Mouse (Mus musculus): ENCODE measurements around the gene Klf15. TPM values are rescaled to one million over a fixed set of nuclear protein-coding genes. Genes with fewer than 3 reads are reported as not detected.
A peak's percentile ranks its signal among the peaks of the same experiment; 100 is the strongest.

Gene Klf15
- total RNA-seq, 2 experiments from 2014 or later, result 32.2 to 52.2 TPM

DNA sequence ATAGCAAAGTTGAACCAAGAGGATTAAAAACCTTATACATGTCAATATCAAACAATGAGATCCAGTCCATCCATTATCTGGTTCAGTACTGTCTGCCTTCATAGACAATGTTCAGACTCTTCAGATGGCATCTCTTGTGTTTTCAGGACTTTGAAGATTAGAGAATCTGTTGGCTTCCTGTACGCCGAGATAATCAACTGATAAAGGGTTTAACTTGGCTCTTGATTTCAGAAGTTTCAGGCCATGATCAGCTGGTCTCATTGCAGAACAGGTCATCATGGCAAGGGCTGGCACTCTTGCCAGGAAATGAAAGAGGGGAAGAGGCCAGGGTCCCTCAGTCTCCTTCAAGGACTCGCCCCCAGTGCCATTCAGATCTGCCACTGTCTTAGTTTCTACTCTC, 27.2 kb downstream of the Klf15 start:
- no peak for DNase-seq (ENCODE audit: low spot score in 2 of 2)

DNA sequence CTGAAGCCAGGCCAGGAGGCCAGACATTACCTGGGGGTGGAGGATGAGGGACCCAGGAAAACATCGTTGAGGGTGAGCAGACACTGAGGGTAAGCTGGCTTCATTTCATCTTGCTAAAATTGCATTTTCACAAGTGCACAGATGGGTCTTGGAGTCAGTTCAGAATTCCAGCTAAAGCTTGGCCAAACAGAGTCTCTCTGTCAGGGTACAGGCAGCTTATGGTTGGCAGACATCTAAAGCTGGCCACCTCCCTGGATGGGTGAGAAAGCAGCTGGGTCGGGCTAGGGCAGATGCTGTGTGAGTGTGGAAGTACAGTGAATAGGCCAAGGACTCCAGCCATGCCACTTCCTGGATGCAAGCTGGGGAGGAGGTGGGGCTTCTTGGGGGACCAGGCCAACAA, 28.6 kb downstream of the Klf15 start:
- DNase-seq (ENCODE audit: low spot score in 2 of 2), result no peak

DNA sequence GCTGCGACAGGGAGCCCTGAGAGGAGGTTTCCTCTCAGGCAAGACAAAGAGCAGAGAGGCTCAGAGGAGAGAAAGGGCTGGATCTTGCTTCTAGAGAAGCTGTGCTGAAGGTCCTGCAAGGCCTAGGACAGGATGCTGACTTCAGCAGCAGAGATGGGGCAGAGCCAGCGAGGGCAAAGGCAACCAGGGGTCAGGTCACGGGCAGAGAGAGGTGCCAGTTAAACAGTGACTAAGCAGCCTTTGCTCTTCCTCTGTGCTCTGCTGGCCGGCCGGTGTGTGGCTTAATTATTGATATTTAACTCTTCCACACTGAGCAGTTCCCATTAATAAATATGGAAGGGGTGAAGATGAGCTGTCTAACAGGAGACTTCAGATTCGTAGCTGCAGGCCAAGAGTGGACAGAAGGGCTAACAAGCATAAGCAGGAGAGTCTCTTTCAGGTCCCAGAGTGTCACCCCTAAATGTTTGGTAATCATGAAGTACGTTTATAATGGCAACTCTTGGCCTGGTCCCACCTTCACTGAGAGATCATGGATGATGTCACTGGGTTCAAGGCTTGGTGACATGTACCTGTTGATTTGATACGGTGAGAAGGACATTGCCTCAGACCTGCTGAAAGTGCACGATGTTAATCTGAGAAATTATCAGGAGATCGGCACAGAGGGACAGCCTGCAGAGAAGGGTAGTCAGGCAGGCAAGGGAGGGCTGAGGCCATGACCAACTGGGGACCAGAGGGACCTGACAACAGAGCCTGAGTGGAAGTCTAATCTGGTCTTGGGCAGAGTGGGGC, 29.8 kb downstream of the Klf15 start:
- DNase-seq (ENCODE audit: low spot score in 2 of 2), result no peak

DNA sequence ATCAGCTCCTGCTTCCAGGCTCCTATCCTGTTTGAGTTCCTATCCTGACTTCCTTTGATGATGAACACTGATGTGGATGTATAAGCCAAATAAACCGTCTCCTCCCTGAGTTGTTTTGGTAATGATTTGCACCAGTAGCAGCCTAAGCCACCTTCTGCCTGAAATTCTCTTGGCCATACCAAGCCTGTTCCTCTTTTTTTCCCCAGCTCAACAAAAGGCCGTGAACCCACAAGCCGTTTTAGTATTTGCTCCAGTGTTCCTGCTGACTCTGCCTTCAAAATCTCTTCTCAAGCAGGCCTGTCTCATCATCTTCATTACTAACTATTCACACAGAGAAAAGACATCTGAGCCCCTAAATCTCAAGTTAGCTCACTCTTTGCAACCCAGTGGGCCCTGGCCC, 31.8 kb downstream of the Klf15 start:
- DNase-seq (ENCODE audit: low spot score in 2 of 2), result no peak

DNA sequence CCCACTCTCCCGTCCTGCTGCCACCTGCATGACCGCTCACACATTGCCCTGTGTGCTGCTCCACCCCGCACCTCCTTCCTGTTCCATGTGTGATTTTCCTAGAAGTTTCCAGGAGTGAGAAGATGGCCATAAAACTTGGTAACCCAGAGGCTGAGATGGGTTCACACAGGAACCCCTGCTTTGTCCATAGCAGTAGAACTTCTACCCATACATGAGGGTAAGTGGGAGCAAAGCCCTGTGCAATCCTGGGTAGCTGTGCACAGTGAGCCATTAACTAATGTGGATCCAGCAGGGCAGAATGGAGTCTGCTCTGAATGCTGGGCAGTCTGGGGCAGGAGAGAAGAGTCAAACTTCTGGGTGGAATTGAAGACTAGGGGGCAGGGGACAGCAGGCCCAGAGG, 32.2 kb downstream of the Klf15 start:
- no peak for DNase-seq (ENCODE audit: low spot score in 2 of 2)

DNA sequence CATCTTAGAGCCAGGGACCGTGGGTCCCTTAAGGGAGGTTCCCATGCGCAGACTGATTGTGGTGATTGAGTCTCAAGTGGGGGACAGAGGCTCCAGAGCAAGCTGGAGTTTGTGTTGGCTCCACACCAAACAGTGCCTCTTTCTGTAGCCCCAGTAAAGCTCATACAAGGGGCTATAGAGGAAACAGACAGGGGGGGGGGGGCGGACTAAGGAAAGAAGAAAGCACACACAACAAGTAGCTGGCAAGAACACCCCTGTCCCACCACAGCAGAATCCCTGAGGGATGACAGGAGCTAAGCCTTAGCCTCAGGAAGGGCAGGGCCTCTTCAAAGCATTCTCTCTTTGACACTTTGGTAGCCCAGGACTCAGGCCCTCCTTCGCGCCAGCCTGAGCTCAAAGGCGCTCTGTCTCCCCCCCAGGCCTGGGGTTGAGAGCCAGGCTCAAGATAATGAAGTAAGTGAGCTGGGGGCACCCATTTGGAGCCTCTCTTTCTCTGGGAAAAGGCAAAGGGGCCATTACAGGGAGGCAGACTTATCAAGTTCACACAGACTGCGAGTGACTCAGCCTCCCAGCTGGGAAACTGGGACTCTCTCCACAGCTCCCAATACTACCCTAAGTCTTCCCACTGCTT, 33.0 kb downstream of the Klf15 start:
- no peak for DNase-seq (ENCODE audit: low spot score in 2 of 2)

DNA sequence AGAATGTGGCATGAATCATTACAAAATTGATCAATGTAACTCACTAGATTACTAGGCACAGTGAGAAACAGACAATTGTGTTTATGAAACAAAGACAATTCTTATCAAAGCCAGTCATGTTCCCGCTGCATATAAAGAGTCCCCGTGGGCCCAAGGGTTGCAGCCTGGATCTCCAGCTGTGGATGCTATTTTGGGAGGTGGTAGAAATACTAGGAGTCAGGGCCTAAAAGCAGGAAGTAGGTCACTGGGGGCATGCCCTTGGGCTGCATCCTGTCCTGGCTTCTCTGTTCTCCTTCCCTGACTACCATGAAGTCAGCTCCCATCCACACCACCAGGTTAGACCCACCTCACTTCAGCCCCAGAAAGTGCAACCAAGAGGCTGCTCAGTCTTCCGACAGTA, 33.8 kb downstream of the Klf15 start:
- DNase-seq (ENCODE audit: low spot score in 2 of 2), result no peak

DNA sequence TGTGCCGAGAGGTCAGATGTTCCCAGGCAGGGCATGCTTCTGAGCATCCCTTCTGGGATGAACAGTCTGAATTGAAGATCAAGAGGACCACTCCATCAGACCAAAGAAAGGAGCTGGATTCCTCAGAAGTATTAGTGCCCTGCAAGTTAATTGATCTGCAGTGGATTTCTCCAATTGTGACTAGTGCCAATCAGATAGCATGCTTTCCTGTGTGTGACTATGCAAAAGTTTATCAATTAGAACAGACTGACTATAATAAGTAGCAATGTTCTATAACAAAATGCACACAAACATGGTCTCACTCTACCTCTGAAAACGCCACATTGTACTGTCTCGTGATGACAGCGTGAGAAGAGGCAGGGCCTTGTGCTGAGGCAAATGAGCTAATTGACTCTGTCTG, 37.1 kb downstream of the Klf15 start:
- DNase-seq (ENCODE audit: low spot score in 2 of 2), result no peak

DNA sequence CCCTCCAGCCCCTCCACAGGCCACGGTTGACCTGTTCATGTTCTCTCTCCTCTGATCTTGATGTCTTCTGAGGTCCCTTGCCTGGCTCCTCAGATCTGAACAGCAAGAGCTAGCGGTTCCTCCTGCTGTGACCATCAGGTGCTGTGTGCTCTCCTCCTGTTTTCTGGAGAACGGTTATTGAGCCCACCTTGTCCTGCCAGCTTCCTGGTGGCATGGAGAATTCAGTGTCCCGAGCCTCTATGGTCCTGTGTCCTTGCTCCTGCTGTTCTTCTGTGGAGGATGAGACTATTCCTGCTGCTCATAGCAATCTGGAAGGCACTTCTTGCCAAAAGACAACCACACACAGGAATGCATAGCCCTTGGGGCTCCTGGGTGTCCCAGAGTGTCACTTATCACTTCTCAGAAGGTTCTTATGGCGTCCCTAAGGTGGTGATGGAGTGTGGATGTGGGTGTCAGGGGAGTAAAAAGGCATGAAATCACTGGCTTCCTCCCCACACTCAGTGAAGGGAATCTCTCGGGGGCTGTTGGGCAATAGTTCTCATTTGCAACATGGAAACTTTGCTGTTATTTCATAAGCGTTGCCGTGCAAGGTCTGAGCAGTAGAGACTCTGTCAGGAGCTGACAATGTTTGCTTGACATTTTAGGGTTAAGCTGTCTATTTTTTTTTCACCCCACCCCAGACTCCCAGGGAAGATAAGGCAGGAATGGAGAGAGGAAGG, 39.0 kb downstream of the Klf15 start:
- no peak for DNase-seq (ENCODE audit: low spot score in 2 of 2)

DNA sequence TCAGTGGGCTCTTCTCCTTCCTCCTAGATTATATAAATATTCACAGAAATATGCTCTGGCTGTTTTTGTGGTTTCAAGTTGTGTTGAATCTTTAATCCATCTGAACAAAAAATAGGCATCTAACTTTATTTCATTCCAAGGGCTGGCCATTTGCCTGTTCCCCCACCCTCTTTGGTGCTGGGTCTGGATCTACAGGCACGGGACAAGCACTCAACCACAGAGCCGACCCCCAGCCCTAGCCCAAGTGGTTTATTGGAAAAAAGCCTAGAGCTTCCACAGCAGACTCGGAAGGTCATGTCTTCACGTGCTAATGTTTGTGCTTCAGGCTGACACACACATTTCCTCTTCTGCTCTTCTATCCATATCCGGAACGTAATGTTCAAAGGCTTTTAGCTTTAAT, 43.5 kb downstream of the Klf15 start:
- no peak for DNase-seq (ENCODE audit: low spot score in 2 of 2)

DNA sequence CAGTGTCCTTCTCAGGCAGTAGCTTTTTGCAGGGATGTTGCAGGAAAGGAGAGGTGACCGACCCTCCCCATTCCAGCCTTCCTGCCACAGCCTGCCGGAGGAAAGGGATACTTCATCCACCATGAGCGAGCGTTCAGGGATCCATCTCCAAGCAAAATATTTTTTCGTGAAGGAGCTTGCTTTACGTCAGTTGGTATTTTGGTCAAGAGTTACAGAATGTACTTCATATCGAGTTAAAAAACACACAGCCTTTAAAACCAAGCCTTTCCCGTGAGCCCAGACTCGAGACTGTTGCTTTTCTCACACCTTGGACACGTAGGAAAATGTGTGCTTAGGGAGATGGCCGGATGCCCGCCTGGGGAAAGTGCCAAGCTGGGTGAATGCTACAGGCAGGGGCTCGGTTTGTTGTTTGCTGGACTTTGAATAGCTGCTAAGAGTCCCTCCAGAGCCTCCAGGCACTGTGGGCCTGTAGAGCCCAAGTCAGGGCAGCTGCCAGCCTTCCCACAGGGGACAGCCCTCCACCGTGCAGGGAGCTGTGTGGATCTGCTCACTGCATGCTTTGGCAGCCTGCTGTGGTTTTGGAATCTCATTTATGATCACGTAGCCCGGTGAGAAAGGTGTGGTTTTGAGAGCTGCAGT, 44.4 kb downstream of the Klf15 start:
- peak; percentile 13 to 55 for DNase-seq (ENCODE audit: low spot score in 2 of 2)

DNA sequence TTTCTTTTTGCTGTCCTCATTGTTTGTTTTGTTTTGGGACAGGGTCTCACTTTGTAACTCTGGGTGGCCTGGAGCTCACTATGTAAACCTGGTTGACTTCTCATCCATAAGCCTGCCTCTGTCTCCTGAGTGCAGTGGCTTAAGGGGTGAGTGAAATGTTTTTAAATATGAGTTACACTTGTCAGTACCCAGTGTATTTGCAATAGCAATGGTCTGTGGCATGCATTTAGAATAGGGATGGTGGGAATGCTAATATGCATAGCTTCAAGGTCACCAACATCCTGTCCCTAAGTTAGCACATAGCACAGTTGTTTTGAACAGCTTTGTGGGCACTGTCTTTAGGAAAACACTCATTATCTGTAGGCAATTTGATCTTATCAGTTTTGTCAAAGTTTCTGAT, 45.1 kb downstream of the Klf15 start:
- no peak for DNase-seq (ENCODE audit: low spot score in 2 of 2)

DNA sequence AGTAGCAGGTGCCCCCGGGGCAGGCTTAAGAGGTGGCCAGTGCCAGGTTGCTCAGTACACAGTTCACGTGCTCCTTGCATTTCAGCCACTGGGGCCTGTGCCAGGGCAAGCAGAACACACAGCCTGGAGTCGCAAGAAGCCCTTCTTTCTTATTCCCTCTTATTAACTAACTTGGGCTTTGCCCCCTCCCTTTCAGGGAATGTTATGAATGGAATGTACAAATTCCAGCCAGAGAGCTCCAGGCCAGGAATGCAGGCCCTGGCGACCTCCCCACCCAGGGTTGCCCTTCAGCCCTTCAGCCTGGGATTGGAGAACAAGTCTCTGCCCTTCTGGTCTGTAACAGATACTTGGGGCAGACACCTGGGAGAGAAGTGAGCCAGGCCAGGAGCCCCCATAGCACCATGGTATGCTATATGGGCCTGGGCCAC, 45.8 kb downstream of the Klf15 start:
- no peak for DNase-seq (ENCODE audit: low spot score in 2 of 2)

DNA sequence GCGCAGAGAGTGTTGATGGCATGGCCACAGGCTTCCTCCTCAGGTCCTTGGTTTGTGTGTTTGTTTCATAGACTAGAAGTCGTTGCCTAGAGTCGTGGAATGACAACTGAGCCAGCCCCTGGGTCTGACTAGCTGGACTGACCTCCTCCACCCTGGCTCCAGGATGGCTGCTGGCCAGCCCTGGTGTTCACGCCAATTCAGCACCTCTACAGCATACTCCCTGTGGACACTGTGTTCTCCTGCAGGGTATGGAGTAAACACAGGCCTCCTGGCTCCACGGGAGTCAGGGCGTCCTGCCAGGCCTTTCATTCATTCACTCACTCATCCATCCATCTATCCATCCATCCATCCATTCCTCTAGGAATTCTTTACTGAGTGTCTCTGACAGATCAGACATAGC, 46.7 kb downstream of the Klf15 start:
- no peak for DNase-seq (ENCODE audit: low spot score in 2 of 2)

DNA sequence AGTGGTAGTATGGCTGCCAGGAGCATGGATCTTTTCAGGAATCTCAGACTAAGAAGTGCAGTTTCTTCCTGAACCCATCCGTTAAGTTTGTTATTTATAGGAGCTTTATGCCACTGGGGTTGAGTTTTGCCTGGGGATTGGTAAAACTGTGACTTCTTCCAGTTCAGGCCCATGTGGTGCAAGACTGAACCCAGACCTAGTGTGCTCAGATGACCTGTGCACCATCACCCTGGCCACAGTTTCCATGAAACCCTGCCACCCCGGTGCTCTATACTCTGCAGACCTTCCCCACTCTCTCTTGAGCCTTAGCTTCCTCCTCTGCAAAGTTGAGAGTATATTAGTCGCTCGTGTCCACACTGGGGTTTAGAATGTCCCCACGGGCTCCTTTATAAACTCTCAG, 50.0 kb downstream of the Klf15 start:
- no peak for DNase-seq (ENCODE audit: low spot score in 2 of 2)

DNA sequence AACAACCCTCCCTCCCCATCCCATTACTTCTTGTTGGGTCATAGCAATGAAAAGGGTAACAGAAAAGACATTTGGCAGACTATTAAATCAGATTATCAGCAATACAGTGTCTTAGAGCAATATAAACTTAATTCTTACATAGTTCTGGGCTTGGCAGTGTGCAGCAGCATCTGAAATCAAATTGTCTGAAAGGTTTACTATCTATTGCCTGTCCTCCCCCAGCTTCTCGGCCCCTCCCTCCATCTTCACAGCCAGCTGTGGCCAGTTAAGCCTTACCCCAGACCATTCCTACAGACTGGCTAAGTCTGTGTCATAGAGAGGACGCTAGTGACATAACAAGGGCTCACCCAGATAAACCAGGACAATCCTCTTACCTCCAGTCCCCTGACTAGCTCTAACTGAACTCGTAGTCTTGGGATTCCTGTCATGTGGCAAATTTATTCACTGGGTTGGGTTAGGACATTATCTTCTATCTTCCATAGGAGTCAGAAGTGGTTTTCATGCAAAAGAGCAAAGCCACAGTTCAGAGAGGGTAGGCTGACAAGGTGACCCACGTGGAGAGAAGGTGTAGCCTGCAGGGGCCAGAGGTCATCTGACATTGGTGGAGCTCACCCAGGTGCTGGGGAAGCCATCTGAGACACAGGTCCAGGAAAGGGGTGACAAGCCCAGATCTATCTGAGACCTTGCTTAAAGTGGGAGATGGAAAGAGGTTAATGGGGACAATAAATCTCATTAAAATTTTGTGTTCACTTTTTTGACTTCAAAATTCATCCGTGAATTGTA, 50.9 kb downstream of the Klf15 start:
- no peak for DNase-seq (ENCODE audit: low spot score in 2 of 2)

DNA sequence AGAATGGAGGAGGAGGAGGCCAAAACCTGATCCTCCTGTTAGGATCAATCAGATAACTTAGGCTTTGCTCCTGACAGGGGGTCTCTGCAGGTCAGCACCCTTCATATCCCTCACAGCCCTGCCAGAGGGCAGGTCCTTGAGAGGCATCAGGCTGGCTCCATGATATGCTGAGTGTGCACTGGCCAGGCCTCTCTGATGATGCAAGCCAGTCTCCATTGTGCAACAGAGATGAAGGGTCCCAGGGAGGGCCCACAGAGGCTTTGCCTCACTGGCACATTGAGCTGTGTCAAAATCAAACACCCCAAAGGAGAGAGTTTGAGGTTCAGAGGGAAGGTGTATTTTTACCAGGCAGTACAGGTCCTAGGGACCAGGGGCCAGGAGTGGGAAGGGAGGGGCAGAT, 52.0 kb downstream of the Klf15 start:
- DNase-seq (ENCODE audit: low spot score in 2 of 2), result no peak

DNA sequence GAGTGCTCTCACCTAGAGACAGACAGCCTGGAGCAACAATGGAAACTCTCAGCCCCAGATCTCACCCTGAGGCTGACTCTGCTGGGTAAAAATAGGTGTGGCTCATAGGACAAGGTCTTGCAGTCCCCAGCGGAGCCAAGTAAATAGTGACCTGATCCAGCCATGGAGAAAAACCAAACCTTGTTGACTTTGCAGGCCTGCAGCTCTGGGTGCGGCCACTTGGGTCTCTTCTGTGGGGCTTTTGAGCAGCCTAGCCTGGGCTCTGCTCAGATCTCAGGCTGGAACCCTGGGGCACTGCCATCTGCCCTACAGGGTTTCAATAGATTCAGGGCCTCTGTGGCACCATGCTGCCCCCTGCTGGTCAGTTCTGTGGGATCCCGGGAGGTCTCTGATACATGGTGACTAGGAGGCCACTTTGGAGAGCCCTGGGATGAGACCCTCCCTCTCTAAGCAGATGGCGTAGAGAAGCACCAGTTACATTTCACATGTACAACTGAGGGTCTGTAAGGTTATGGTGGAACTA, 52.6 kb downstream of the Klf15 start:
- peak; percentile 91 to 93 for DNase-seq (ENCODE audit: low spot score in 2 of 2)

DNA sequence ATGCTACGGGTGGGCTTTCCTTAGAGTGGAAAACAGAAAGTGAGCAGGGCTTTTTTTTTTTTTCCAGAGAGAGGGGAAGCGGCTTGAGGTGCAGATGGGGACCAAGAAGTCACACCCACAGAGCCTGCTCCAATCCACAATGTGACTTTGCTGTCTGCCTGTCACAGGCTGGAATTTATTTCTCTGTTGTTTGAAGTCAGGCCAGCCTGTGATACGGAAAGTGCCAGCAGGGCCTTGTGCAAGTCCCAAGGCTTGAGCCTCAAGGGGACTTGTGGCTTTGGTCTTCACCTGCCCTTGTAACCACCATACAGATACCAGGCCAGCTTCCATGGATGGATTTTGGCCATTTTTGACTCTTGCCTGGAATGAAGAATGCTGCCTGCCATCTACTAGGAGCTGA, 56.5 kb downstream of the Klf15 start:
- no peak for DNase-seq (ENCODE audit: low spot score in 2 of 2)

DNA sequence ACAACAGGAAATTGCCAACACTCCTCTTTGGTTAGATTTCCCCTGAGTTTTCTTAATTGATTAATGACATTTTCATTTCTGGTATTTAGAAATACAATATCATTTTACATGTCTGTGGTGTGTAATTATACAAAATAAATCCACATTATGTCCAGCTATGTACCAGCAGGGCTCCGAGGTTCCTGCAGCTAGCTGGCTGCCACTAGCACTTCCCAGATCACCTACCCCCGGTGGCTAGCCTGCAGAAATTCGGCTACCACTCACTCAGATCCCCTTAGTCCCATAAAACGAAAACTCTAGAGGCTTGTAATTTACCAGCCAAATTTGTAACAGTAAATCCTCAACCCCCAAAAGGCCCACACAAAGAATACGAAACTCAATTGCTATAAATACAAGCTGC, 57.0 kb downstream of the Klf15 start:
- DNase-seq (ENCODE audit: low spot score in 2 of 2), result no peak

Measured in adrenal gland, adult 18-20 months (tissue).